Mouse (Mus musculus): ENCODE measurements around the gene Wdfy1. TPM values are rescaled to one million over a fixed set of nuclear protein-coding genes. Genes with fewer than 3 reads are reported as not detected.

The Wdfy1 gene
- polyA plus RNA-seq, 1 experiment = 40.6 TPM

GRCm38 (mm10) chr1:79710678-79711077 lies 65.3 kb downstream of the Wdfy1 start:
- DNase-seq (ENCODE audit: low read depth) = no peak

- DNase-seq (ENCODE audit: low read depth) = no peak
Measured at GRCm38 (mm10) chr1:79710216-79710615, 65.7 kb downstream of the Wdfy1 start.

- DNase-seq (ENCODE audit: low read depth) = no peak
Measured at GRCm38 (mm10) chr1:79707383-79707782, 68.6 kb downstream of the Wdfy1 start.

- DNase-seq (ENCODE audit: low read depth) = peak; percentile 93
Measured at GRCm38 (mm10) chr1:79706707-79707106, 69.2 kb downstream of the Wdfy1 start.

GRCm38 (mm10) chr1:79704672-79705071 lies 71.3 kb downstream of the Wdfy1 start:
- peak; percentile 74 for DNase-seq (ENCODE audit: low read depth)

GRCm38 (mm10) chr1:79703520-79703919 lies 72.4 kb downstream of the Wdfy1 start:
- no peak for DNase-seq (ENCODE audit: low read depth)

GRCm38 (mm10) chr1:79698506-79698905 lies 77.4 kb downstream of the Wdfy1 start:
- no peak for DNase-seq (ENCODE audit: low read depth)

- DNase-seq (ENCODE audit: low read depth) = no peak
Measured at GRCm38 (mm10) chr1:79697382-79697781, 78.6 kb downstream of the Wdfy1 start.

- no peak for DNase-seq (ENCODE audit: low read depth)
Measured at GRCm38 (mm10) chr1:79696933-79697332, 79.0 kb downstream of the Wdfy1 start.

GRCm38 (mm10) chr1:79692482-79692881 lies 83.5 kb downstream of the Wdfy1 start:
- no peak for DNase-seq (ENCODE audit: low read depth)

GRCm38 (mm10) chr1:79687254-79687653 lies 88.7 kb downstream of the Wdfy1 start:
- no peak for DNase-seq (ENCODE audit: low read depth)

- DNase-seq (ENCODE audit: low read depth) = no peak
Measured at GRCm38 (mm10) chr1:79684027-79684426, 91.9 kb downstream of the Wdfy1 start.

- no peak for DNase-seq (ENCODE audit: low read depth)
Measured at GRCm38 (mm10) chr1:79682936-79683335, 93.0 kb downstream of the Wdfy1 start.

GRCm38 (mm10) chr1:79680777-79681176 lies 95.2 kb downstream of the Wdfy1 start:
- DNase-seq (ENCODE audit: low read depth) = no peak

- DNase-seq (ENCODE audit: low read depth) = no peak
Measured at GRCm38 (mm10) chr1:79678117-79678684, 97.7 kb downstream of the Wdfy1 start.

- DNase-seq (ENCODE audit: low read depth) = no peak
Measured at GRCm38 (mm10) chr1:79675716-79676115, 100.2 kb downstream of the Wdfy1 start.

GRCm38 (mm10) chr1:79671543-79672337 lies 104.2 kb downstream of the Wdfy1 start, which contains the start of gene Ap1s3:
Ap1s3 (minus strand) TSS chr1:79671972.
- DNase-seq (ENCODE audit: low read depth) = peak; percentile 23

- DNase-seq (ENCODE audit: low read depth) = no peak
Measured at GRCm38 (mm10) chr1:79671196-79671542, 104.8 kb downstream of the Wdfy1 start.

- no peak for DNase-seq (ENCODE audit: low read depth)
Measured at GRCm38 (mm10) chr1:79669419-79669974, 106.4 kb downstream of the Wdfy1 start.

GRCm38 (mm10) chr1:79664911-79665310 lies 111.0 kb downstream of the Wdfy1 start:
- DNase-seq (ENCODE audit: low read depth) = no peak

- no peak for DNase-seq (ENCODE audit: low read depth)
Measured at GRCm38 (mm10) chr1:79659598-79659997, 116.3 kb downstream of the Wdfy1 start.

GRCm38 (mm10) chr1:79657411-79657810 lies 118.5 kb downstream of the Wdfy1 start:
- DNase-seq (ENCODE audit: low read depth) = no peak
